Mouse (Mus musculus): ENCODE measurements around the gene Pdss2. TPM values are rescaled to one million over a fixed set of nuclear protein-coding genes. Genes with fewer than 3 reads are reported as not detected.
"Not testable (repeated sequence)": the region's sequence is repeated elsewhere in the genome, so short reads cannot be mapped to it uniquely, and the experiment has no call there.

Pdss2 gene
- polyA plus RNA-seq, 1 experiment from 2014 or later: 14.8 TPM

DNA sequence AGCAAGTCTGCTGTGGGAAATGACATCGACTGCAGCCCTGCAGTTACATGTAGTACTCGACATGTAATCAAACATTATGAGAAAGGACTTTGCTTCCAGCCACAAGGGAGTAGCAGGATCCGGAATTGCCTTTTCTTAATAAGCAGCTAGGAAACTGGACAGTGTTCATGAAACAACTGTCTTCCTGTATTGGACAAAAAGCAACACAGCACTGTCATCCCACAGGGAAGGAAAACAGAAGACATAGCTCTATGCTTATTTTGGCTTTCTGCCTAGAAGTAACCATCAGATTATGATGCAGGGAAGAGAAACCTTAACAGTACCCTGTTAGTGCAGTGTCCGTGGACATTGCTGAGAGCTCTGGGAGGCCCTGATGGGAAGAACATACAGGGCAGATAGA, 31.0 kb downstream of the Pdss2 start:
- no peaks in the 10 kb centered on the region for H3K27me3 ChIP-seq (ENCODE audit: low read depth, poor library complexity, severe bottlenecking)
- H3K4me1 ChIP-seq: peaks cover 7% of the 10 kb centered on the region
- H3K9me3 ChIP-seq (replicated peaks): no peaks in the 10 kb centered on the region
- 89% methylated on average over 4 of the region's 4 CpGs for WGBS
- no peak overlapping the region for H3K27ac ChIP-seq
- no peaks in the 10 kb centered on the region for H3K36me3 ChIP-seq
- H3K4me3 ChIP-seq: no peak overlapping the region
- no peak for DNase-seq (ENCODE audit: low spot score)

DNA sequence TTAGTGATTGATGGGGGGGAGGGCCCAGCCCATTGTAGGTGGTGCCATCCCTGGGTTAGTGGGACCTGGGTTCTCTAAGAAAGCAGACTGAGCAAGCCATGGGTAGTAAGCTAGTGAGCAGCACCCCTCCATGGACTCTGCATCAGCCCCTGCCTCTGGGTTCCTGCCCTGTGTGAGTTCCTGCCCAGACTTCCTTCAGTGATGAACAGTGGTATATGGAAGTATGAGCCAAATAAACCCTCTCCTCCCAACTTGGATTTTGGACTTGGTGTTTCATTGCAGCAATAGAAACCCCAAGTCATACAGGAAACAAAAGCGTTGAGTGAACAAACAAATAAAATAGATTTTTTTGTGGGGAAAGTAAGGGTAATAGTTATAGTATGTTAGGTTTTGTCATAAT, 35.7 kb downstream of the Pdss2 start:
- H3K27ac ChIP-seq; H3K27me3 ChIP-seq (ENCODE audit: low read depth, poor library complexity, severe bottlenecking); DNase-seq (ENCODE audit: low spot score); H3K4me3 ChIP-seq; H3K4me1 ChIP-seq; H3K9me3 ChIP-seq (replicated peaks); H3K36me3 ChIP-seq: not testable (repeated sequence)
- WGBS: no CpG with 5 or more reads among the region's 1 CpGs

GRCm38 (mm10) chr10:43257500-43257899, 36.2 kb downstream of the Pdss2 start:
- not testable (repeated sequence) for H3K27me3 ChIP-seq (ENCODE audit: low read depth, poor library complexity, severe bottlenecking); H3K27ac ChIP-seq; H3K4me3 ChIP-seq; DNase-seq (ENCODE audit: low spot score); H3K4me1 ChIP-seq; H3K36me3 ChIP-seq; H3K9me3 ChIP-seq (replicated peaks)
- 91% methylated on average over 8 of the region's 8 CpGs for WGBS

- Histone ChIP-seq H3K4me1 (peaks cover 6% of the 10 kb centered on the region; the same call in 1 of the 2 replicates), H3K36me3 (no peaks in the 10 kb centered on the region), H3K27me3 (ENCODE audit: low read depth, poor library complexity, severe bottlenecking) (no peaks in the 10 kb centered on the region), H3K9me3 (replicated peaks) (no peaks in the 10 kb centered on the region), H3K4me3 (no peak overlapping the region), H3K27ac (no peak overlapping the region)
- no peak for DNase-seq (ENCODE audit: low spot score)
- WGBS: 89% methylated on average over 2 of the region's 2 CpGs
These were observed 50.0 kb downstream of the Pdss2 start for GRCm38 (mm10) chr10:43271318-43271717.

GRCm38 (mm10) chr10:43272381-43272780, 51.1 kb downstream of the Pdss2 start:
- DNase-seq (ENCODE audit: low spot score): no peak
- no peak overlapping the region for H3K27ac ChIP-seq
- H3K9me3 ChIP-seq (replicated peaks): no peaks in the 10 kb centered on the region
- no peaks in the 10 kb centered on the region for H3K27me3 ChIP-seq (ENCODE audit: low read depth, poor library complexity, severe bottlenecking)
- H3K4me1 ChIP-seq: peaks cover 12% of the 10 kb centered on the region; the same call in 1 of the 2 replicates
- WGBS: 89% methylated on average over 4 of the region's 4 CpGs
- no peaks in the 10 kb centered on the region for H3K36me3 ChIP-seq
- no peak overlapping the region for H3K4me3 ChIP-seq

DNA sequence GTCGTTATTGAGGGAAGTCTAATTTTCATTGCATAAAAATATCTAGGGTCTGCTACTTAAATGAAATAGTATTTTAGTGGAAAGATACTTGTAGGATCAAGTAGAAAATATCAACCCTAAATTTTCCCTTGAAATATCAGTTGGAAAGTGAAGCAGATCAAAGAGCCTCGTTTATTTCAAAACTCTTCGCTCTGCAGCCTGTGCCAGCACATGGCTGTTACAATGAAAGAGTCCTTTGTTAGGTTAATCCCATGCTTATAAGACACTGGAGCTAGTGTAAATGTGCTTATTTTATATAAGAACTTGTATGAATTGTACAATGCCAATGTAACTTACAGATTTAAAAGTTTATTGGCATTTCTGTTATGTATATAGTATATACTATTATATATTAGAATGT, 51.8 kb downstream of the Pdss2 start:
- Histone ChIP-seq H3K9me3 (replicated peaks) (no peaks in the 10 kb centered on the region), H3K36me3 (no peaks in the 10 kb centered on the region), H3K4me1 (peaks cover 17% of the 10 kb centered on the region; the same call in 1 of the 2 replicates), H3K27me3 (ENCODE audit: low read depth, poor library complexity, severe bottlenecking) (no peaks in the 10 kb centered on the region), H3K4me3 (no peak overlapping the region), H3K27ac (no peak overlapping the region)
- 85% methylated on average over 3 of the region's 3 CpGs for whole genome bisulfite sequencing
- no peak for DNase-seq (ENCODE audit: low spot score)

DNA sequence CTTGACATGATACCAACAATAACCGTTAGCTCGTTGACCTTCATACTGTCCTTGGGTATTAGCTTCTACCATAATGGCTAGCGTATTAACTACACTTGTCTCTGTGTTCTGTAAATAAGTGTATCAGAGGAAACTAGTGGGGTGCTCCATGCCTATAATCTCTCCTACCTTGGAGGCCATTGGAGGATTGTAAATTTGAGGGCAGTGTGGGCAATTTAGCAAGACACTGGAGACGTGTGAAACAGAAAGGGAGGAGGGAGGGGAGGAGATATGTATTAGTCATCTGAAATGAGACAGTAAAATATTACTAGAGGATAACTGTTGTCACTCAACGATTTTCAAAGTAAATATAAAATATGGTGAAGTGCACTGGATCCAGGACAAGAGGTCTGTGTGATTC, 54.2 kb downstream of the Pdss2 start:
- 83% methylated on average over 5 of the region's 5 CpGs for WGBS
- Histone ChIP-seq H3K4me3 (no peak overlapping the region), H3K27ac (no peak overlapping the region), H3K36me3 (no peaks in the 10 kb centered on the region), H3K9me3 (replicated peaks) (no peaks in the 10 kb centered on the region), H3K4me1 (peaks cover 17% of the 10 kb centered on the region; the same call in 1 of the 2 replicates), H3K27me3 (ENCODE audit: low read depth, poor library complexity, severe bottlenecking) (no peaks in the 10 kb centered on the region)
- DNase-seq (ENCODE audit: low spot score): no peak

- H3K4me1 ChIP-seq: peaks cover 17% of the 10 kb centered on the region; the same call in 1 of the 2 replicates
- no peaks in the 10 kb centered on the region for H3K9me3 ChIP-seq (replicated peaks)
- H3K36me3 ChIP-seq: no peaks in the 10 kb centered on the region
- no peak overlapping the region for H3K4me3 ChIP-seq
- no peak for DNase-seq (ENCODE audit: low spot score)
- H3K27ac ChIP-seq: no peak overlapping the region
- 85% methylated on average over 1 of the region's 1 CpGs for WGBS
- H3K27me3 ChIP-seq (ENCODE audit: low read depth, poor library complexity, severe bottlenecking): no peaks in the 10 kb centered on the region
These were observed 54.9 kb downstream of the Pdss2 start for GRCm38 (mm10) chr10:43276116-43276659.

DNA sequence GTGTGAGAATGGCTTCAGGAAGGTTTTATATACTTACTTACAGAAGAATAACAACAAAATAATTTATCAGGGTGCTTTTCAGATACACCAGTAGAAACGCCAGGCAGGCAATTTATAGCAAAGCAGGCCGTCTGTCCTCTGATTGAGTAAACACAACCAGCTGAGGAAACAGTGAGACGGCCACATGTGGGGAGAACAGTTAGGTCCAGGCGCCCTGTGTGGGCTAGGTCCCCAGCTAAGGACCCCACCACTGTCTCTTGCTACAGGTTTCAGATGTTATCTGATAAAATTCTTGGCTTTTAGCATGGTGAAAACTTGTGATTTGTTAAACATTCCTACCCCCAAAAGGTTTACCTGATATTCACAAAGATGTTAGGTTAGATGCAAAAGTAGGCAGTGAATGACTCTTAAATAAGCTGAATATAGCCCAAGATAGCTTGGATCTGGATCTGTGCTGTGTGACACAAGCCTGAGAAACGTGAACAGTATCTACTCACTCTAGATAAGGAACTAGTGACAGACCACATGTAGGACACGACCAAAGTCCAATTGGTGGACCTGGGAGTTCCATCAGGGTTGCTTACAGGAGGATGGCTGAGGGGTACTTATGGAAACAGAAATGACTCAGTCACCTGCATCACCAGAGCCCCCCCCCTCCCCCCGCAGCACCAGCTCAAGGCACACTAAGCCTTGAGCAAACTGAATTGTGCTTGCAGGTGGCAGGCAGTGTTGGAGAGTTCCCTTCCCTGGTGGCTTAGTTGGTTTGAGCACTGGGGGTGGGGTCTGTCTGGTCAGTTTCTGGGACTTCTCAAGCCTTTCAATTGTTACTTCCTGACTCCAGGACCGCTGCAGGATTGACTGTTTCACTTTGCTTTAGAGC, 56.2 kb downstream of the Pdss2 start:
- H3K36me3 ChIP-seq: no peaks in the 10 kb centered on the region
- H3K27ac ChIP-seq: no peak overlapping the region
- 60% methylated on average over 8 of the region's 8 CpGs for WGBS
- no peaks in the 10 kb centered on the region for H3K9me3 ChIP-seq (replicated peaks)
- no peaks in the 10 kb centered on the region for H3K27me3 ChIP-seq (ENCODE audit: low read depth, poor library complexity, severe bottlenecking)
- no peak overlapping the region for H3K4me3 ChIP-seq
- peaks cover 11% of the 10 kb centered on the region; the same call in 1 of the 2 replicates for H3K4me1 ChIP-seq
- no peak for DNase-seq (ENCODE audit: low spot score)

GRCm38 (mm10) chr10:43279637-43280288, 58.5 kb downstream of the Pdss2 start:
- 90% methylated on average over 5 of the region's 5 CpGs for WGBS
- H3K36me3 ChIP-seq: no peaks in the 10 kb centered on the region
- H3K9me3 ChIP-seq (replicated peaks): no peaks in the 10 kb centered on the region
- H3K4me3 ChIP-seq: no peak overlapping the region
- peaks cover 11% of the 10 kb centered on the region; the same call in 1 of the 2 replicates for H3K4me1 ChIP-seq
- H3K27me3 ChIP-seq (ENCODE audit: low read depth, poor library complexity, severe bottlenecking): no peaks in the 10 kb centered on the region
- no peak for DNase-seq (ENCODE audit: low spot score)
- H3K27ac ChIP-seq: no peak overlapping the region

GRCm38 (mm10) chr10:43285541-43285940, 64.3 kb downstream of the Pdss2 start:
- Histone ChIP-seq H3K27ac (no peak overlapping the region), H3K27me3 (ENCODE audit: low read depth, poor library complexity, severe bottlenecking) (no peaks in the 10 kb centered on the region), H3K36me3 (no peaks in the 10 kb centered on the region), H3K9me3 (replicated peaks) (no peaks in the 10 kb centered on the region), H3K4me3 (no peak overlapping the region), H3K4me1 (no peaks in the 10 kb centered on the region)
- DNase-seq (ENCODE audit: low spot score): no peak
- WGBS: 66% methylated on average over 1 of the region's 1 CpGs

DNA sequence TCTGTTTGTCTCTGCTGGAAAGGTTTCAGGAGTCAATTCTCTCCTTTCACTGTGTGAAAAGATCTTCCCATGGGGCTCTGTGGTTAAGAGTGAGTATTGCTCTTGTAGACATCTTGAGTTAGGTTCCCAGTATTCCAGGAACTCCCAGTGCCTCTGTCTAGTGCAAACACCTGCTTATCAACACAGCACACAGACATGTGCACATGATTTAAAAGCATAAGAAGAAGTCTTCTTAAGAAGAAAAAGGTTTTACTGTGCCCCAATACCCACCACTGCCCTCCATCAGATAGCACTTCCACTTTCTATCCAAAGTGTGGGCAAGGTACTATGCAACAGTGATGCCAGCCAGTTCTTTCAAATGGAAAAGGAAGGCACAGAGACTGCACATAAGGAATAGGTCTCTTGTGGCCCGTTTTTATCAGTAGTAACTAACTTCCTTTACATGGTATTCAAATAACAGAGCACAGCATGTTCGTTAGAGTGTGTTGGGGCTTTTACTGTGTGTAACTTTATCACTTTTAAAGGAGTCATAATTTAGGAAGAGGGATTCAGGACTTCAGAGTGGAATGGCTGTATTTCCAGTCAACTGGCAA, 69.4 kb downstream of the Pdss2 start:
- Histone ChIP-seq H3K4me1 (0 out of 2 replicates have a peak, but pooled peaks cover 4% of the 10 kb centered on the region), H3K27me3 (ENCODE audit: low read depth, poor library complexity, severe bottlenecking) (no peaks in the 10 kb centered on the region)
- WGBS: 80% methylated on average over 2 of the region's 2 CpGs

GRCm38 (mm10) chr10:43291333-43291736, 70.0 kb downstream of the Pdss2 start:
- H3K36me3 ChIP-seq: no peaks in the 10 kb centered on the region
- H3K27me3 ChIP-seq (ENCODE audit: low read depth, poor library complexity, severe bottlenecking): no peaks in the 10 kb centered on the region
- no peak overlapping the region for H3K27ac ChIP-seq
- no peak for DNase-seq (ENCODE audit: low spot score)
- WGBS: 90% methylated on average over 2 of the region's 2 CpGs
- H3K9me3 ChIP-seq (replicated peaks): no peaks in the 10 kb centered on the region
- H3K4me1 ChIP-seq: 0 out of 2 replicates have a peak, but pooled peaks cover 4% of the 10 kb centered on the region
- no peak overlapping the region for H3K4me3 ChIP-seq

More for the DNA sequence above, 69.4 kb downstream of the Pdss2 start:
- DNase-seq (ENCODE audit: low spot score): no peak
- Histone ChIP-seq H3K27ac (no peak overlapping the region), H3K4me3 (no peak overlapping the region), H3K36me3 (no peaks in the 10 kb centered on the region), H3K9me3 (replicated peaks) (no peaks in the 10 kb centered on the region)
